Mouse (Mus musculus): ENCODE data around the gene Stn1. TPM values are rescaled to one million over a fixed set of nuclear protein-coding genes. Genes with fewer than 3 reads are reported as not detected.

Stn1 gene
- total RNA-seq, 1 experiment from 2014 or later: 17.3 TPM

- DNase-seq: peak; percentile 52
Observed at GRCm38 (mm10) chr19:47472881-47473400, 64.4 kb downstream of the Stn1 start.

GRCm38 (mm10) chr19:47471808-47472207 is 65.5 kb downstream of the Stn1 start:
- no peak for DNase-seq

- DNase-seq: no peak
Observed at GRCm38 (mm10) chr19:47468750-47469149, 68.6 kb downstream of the Stn1 start.

- no peak for DNase-seq
Observed at GRCm38 (mm10) chr19:47466775-47467174, 70.5 kb downstream of the Stn1 start.

- no peak for DNase-seq
Observed at GRCm38 (mm10) chr19:47465467-47465866, 71.8 kb downstream of the Stn1 start.

- peak; percentile 58 for DNase-seq
Observed at GRCm38 (mm10) chr19:47464304-47465241, 72.7 kb downstream of the Stn1 start, which contains the start of gene Sh3pxd2a. Sh3pxd2a (minus strand) TSS chr19:47464401.

GRCm38 (mm10) chr19:47463636-47464303 is 73.5 kb downstream of the Stn1 start:
- DNase-seq: peak; percentile 85

GRCm38 (mm10) chr19:47463206-47463605 is 74.1 kb downstream of the Stn1 start:
- DNase-seq: no peak

- no peak for DNase-seq
Observed at GRCm38 (mm10) chr19:47462725-47463124, 74.6 kb downstream of the Stn1 start.

GRCm38 (mm10) chr19:47461838-47462237 is 75.5 kb downstream of the Stn1 start:
- DNase-seq: no peak

- DNase-seq: no peak
Observed at GRCm38 (mm10) chr19:47461386-47461785, 75.9 kb downstream of the Stn1 start.

GRCm38 (mm10) chr19:47460120-47460960 is 77.0 kb downstream of the Stn1 start:
- DNase-seq: no peak

GRCm38 (mm10) chr19:47459214-47459613 is 78.1 kb downstream of the Stn1 start:
- DNase-seq: no peak

- DNase-seq: no peak
Observed at GRCm38 (mm10) chr19:47458504-47459161, 78.7 kb downstream of the Stn1 start.

GRCm38 (mm10) chr19:47457711-47458503 is 79.4 kb downstream of the Stn1 start:
- DNase-seq: no peak

GRCm38 (mm10) chr19:47456021-47456420 is 81.3 kb downstream of the Stn1 start:
- DNase-seq: no peak

GRCm38 (mm10) chr19:47455001-47455755 is 82.1 kb downstream of the Stn1 start:
- no peak for DNase-seq

- no peak for DNase-seq
Observed at GRCm38 (mm10) chr19:47454167-47455000, 82.9 kb downstream of the Stn1 start.

GRCm38 (mm10) chr19:47453352-47453751 is 84.0 kb downstream of the Stn1 start:
- no peak for DNase-seq

Measured in adrenal gland, postnatal 25 days (tissue).